Mouse (Mus musculus) erythroblast, embryonic 14.5 days (primary cell): ENCODE results near the gene Mapk12. TPM values are rescaled to one million over a fixed set of nuclear protein-coding genes. Genes with fewer than 3 reads are reported as not detected.

ENCODE experiments used
- H3K27me3 ChIP-seq: 2 replicates; pipeline ENCODE4 v1.6.1; 2012; ENCODE audit warnings: inconsistent platforms; ENCODE audit not compliant: control insufficient read depth
- H3K36me3 ChIP-seq: 2 replicates; pipeline ENCODE4 v1.6.1; 2012; ENCODE audit warnings: mild to moderate bottlenecking, inconsistent platforms; ENCODE audit not compliant: control insufficient read depth
- H3K4me1 ChIP-seq: 2 replicates; pipeline ENCODE4 v1.6.1; 2012; ENCODE audit warnings: inconsistent platforms; ENCODE audit not compliant: control insufficient read depth
- H3K4me3 ChIP-seq: replicated peaks from 2 replicates; pipeline ENCODE3; 2012; ENCODE audit warnings: moderate library complexity, mild to moderate bottlenecking, inconsistent platforms
- H3K9me3 ChIP-seq: 2 replicates; pipeline ENCODE4 v1.6.1; 2012; ENCODE audit warnings: low read length, inconsistent platforms, mixed read lengths; ENCODE audit not compliant: control insufficient read depth
- GATA1 ChIP-seq: IDR thresholded peaks from 2 replicates; pipeline ENCODE4 v1.6.1; 2012; ENCODE audit warnings: low read length, inconsistent platforms, mixed read lengths
- TAL1 ChIP-seq: IDR thresholded peaks from 3 replicates; pipeline ENCODE4 v1.6.1; 2012; ENCODE audit warnings: low read length, inconsistent platforms, mixed read lengths
- polyA plus RNA-seq: library from polyadenylated mRNA; stranded (reverse); fragments of >175 nt; gene quantifications from 2 replicates; pipeline ENCODE4 v1.2.3, GENCODE M21; 2012

The Mapk12 gene
- polyA plus RNA-seq, 1 experiment, result 0.02 TPM

DNA sequence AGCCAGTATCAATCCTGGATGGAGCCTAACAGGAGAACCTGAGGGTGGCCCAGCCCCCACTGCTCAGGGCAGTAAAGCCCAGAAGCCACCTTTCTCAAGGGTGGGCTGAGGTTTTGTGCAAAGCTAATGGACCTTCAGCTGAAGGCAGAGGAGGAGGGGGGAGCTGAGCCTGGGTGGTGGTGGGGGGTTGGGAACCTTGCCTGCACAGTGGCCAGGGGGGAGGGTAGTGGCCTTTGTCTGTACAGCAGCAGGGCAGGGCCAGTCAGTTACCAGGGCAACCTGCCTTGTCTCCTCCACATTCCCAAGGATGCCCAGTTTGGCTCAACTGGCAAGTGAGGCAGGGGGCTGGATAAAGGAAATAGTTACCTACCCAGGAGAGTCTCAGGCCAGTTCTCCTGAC is 11.8 kb upstream of the Mapk12 start:
- Histone ChIP-seq H3K4me1 (peaks cover 5% of the 10 kb centered on the region), H3K36me3 (peaks cover 16% of the 10 kb centered on the region), H3K4me3 (no peak overlapping the region), H3K27me3 (peaks cover 40% of the 10 kb centered on the region), H3K9me3 (peaks cover 3% of the 10 kb centered on the region; the same call in 1 of the 2 replicates)
- TF ChIP-seq TAL1 (no peak), GATA1 (no peak)

DNA sequence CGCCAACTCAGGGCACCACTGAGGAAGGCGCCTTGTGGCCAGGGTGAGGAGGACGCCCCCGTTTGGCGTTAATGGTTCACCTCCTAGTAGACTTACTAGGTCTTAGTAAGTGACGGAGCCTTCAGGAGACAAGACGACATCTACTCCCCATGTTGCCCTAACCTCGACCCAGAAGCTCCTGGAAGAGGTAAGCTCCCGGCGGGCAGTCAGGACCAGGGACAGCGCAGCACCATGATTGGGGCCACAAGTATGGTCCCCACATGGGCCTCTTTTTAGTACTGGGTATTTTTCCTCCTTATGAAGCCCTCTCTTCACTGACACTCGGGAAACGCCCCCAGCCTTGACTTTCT is 9.5 kb upstream of the Mapk12 start:
- Histone ChIP-seq H3K36me3 (no peaks in the 10 kb centered on the region; the same call in 1 of the 2 replicates), H3K27me3 (peaks cover 63% of the 10 kb centered on the region), H3K9me3 (peaks cover 3% of the 10 kb centered on the region; the same call in 1 of the 2 replicates), H3K4me3 (no peak overlapping the region), H3K4me1 (peaks cover 11% of the 10 kb centered on the region)
- no peak for TF ChIP-seq GATA1
- TF ChIP-seq TAL1, result no peak

DNA sequence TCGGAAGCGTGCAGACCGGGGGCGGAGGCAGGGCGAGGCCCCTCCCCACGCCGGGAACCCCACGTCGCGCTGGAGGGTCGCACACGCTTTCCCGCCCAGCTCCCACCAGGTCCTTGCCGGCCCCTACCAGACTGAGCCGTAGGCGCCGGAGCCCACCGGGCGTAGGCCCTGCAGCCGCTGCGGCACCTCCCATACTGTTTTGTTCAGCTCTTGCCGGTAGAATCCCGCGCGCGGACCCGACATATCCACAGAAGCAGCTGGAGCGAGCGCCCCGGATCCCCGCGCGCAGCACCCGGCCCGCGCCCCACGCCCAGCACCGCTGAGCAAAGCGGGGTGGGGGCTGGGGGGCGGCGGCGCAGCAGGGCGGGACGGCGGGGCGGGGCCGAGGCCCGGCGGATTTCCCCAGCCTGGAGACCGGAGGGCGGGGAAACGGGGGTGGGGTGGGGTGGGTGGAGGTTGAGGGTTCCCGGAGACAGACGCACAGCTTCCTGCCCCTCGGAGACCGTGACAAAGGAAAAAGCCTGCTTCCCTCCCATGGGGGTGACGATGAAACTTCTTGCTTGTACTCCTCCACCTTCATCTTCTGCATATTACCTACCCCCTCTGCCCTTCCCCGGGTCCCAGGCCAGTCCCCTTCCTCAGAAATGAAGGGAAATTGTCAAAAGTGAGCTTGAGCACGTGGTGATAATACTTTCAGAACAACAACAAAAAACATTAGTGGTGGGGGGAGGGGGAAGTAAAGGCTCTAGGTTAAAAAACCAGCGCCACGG is 9.0 kb upstream of the Mapk12 start, which contains the start of gene Mapk11:
Gene Mapk11, minus strand, starts transcription at position 358 of the 770 bp plus-strand sequence.
- H3K4me1 ChIP-seq, result peaks cover 11% of the 10 kb centered on the region

DNA sequence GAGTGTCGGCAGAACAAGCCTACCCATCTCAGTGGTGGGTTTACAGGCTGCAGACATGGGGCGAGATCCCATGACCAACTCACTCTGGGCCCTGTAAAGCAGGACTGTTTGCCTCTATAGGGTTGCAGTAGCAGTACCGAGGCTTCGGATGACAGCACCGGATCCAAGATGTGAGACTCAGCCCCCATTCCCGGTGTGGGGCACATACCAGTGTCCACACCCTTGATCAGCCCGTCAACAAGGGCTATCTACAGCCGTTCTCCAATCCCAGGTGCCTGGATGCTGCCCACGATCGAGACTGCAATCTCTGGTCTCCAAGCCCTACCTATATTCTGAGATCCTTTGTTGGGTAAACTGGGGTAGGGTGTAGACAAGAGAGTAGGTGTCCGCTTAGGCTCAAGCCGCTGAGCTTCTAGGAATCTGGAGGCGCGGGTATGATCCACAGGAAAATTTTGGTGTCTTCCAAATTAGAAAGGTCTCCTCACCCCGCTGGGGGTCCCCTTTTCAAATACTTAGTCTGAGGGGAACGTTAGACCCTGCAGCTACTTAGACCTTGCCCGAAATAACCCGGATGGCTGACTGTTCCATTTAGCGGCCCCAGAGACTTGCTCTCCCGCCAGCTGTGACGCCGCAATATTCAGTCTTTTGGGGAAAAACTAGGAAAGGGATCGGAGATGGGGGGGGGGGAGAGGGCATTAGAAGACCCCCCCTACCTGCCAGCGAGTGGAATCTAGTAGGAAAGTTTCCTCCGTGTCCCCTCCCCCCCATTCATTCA is 8.2 kb upstream of the Mapk12 start:
- TF ChIP-seq TAL1, result no peak
- TF ChIP-seq GATA1, result no peak
- Histone ChIP-seq H3K9me3 (peaks cover 3% of the 10 kb centered on the region; the same call in 1 of the 2 replicates), H3K27me3 (peaks cover 74% of the 10 kb centered on the region), H3K36me3 (no peaks in the 10 kb centered on the region), H3K4me1 (peaks cover 11% of the 10 kb centered on the region), H3K4me3 (peak overlapping the region; percentile 36)

More for the DNA sequence above, 9.0 kb upstream of the Mapk12 start, which contains the start of gene Mapk11:
- no peaks in the 10 kb centered on the region; the same call in 1 of the 2 replicates for H3K36me3 ChIP-seq
- TF ChIP-seq GATA1 (no peak), TAL1 (no peak)
- peak within 1 kb of the TSS; percentile 36 for H3K4me3 ChIP-seq
- H3K27me3 ChIP-seq, result peaks cover 68% of the 10 kb centered on the region
- H3K9me3 ChIP-seq, result peaks cover 3% of the 10 kb centered on the region; the same call in 1 of the 2 replicates

DNA sequence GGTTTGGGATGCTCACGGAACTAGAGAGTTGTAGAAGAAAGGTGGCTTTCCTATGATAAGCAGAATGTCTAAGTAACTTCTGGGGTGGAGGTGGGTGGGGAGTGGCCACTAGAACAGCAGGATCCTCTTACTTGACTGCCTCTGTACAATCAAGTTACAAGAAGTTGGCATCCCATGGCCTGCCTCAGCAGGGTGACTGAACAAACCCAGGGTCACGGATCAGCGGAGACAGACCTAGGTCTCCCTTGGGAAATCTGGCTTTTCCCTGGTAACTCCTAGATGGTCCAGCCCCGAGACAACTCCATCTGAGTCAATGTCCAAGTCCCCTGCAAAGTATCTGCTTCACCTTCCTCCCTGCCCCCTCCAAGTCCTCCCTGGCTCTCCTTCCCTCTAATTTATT is 7.4 kb upstream of the Mapk12 start:
- Histone ChIP-seq H3K4me1 (peaks cover 11% of the 10 kb centered on the region), H3K36me3 (no peaks in the 10 kb centered on the region), H3K9me3 (peaks cover 3% of the 10 kb centered on the region; the same call in 1 of the 2 replicates), H3K4me3 (no peak overlapping the region), H3K27me3 (peaks cover 82% of the 10 kb centered on the region)
- TF ChIP-seq TAL1 (no peak), GATA1 (no peak)

DNA sequence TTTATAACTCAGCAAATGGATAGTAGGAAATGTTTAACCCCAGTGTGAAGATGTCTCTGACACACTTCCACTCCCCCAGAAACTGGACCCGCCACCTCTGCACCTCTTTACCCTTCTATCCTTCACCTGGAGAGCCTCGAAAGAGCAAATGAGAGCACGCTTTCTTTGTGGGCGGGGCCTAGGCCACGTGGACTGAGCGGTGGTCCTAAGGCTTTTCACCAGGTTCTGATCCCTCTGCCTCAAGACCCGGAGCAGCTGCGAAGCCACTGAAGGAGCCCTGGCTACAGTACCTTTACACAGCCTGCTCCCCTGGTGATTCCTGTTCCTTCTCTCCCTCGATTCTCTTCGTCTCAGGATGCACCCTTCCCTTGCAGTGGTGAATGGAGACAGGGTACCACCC is 7.0 kb upstream of the Mapk12 start:
- H3K36me3 ChIP-seq, result no peaks in the 10 kb centered on the region
- peaks cover 3% of the 10 kb centered on the region; the same call in 1 of the 2 replicates for H3K9me3 ChIP-seq
- H3K27me3 ChIP-seq, result peaks cover 87% of the 10 kb centered on the region
- no peak overlapping the region for H3K4me3 ChIP-seq
- TF ChIP-seq TAL1 (no peak), GATA1 (no peak)
- peaks cover 11% of the 10 kb centered on the region for H3K4me1 ChIP-seq

DNA sequence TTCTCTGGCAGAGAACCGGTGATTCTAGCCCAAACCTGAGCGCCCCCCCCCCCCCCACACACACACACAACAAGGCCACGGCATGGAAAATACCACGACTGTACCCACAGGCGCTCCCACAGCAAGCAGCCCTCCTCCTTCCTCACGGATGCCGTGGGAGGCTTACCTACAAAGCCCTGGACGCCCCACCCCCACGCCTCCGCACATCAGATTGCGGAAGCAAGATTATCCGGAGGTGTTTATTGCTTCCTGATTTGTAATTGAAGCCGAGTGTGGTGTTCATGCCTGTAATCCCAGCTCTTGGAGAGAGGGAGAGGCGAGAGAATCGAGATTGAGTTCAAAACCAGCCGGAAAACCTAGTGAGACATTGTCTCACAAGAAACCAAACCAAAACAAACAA is 6.5 kb upstream of the Mapk12 start:
- Histone ChIP-seq H3K4me1 (peaks cover 11% of the 10 kb centered on the region), H3K36me3 (no peaks in the 10 kb centered on the region), H3K4me3 (no peak overlapping the region), H3K27me3 (peaks cover 88% of the 10 kb centered on the region), H3K9me3 (peaks cover 3% of the 10 kb centered on the region; the same call in 1 of the 2 replicates)
- TF ChIP-seq TAL1, result no peak
- no peak for TF ChIP-seq GATA1

DNA sequence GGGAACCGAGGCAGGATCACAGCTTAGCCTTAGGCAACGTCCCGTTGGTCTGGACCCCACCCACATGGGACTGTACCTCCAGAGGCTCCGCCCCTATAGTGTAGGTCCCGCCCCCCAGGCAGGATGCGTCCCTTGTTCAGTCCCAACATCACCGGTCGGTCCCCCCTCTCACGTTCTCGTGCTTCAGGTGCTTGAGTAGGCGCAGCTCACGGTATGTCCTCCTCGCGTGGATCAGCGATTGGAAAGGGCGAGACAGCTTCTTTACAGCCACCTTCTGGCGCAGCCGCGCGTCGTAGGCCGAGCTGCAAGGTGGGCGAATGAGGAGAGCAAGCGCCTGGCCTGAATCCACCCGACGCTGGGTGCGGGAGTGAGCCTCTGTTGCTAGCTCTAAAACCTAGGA is 6.0 kb upstream of the Mapk12 start:
- Histone ChIP-seq H3K4me3 (no peak overlapping the region), H3K9me3 (peaks cover 3% of the 10 kb centered on the region; the same call in 1 of the 2 replicates), H3K36me3 (no peaks in the 10 kb centered on the region), H3K4me1 (peaks cover 11% of the 10 kb centered on the region), H3K27me3 (peaks cover 93% of the 10 kb centered on the region)
- TF ChIP-seq TAL1 (no peak), GATA1 (no peak)

DNA sequence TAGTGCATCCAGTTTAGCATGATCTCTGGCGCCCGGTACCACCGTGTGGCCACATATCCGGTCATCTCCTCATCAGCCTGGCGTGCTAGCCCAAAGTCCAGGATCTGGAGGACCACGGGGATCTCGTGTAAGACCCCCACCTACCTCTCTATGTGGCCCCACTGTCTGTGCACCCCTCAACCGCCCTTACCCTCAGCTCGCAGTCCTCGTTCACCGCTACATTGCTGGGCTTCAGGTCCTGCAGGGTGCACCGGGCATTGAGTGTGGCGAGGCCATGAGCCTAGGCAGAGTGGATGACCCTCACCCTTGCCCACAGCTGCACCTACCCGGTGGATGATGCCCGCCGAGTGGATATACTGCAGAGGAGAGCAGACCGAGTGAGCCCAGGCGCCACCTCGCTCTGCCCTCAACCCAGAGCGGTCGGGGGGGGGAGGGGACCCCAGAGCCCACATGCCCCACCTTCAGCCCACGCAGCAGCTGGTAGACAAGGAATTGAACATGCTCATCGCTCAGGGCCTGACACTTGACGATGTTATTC is 5.4 kb upstream of the Mapk12 start:
- peaks cover 98% of the 10 kb centered on the region for H3K27me3 ChIP-seq
- peaks cover 3% of the 10 kb centered on the region; the same call in 1 of the 2 replicates for H3K9me3 ChIP-seq
- no peak overlapping the region for H3K4me3 ChIP-seq
- H3K36me3 ChIP-seq, result no peaks in the 10 kb centered on the region
- TF ChIP-seq TAL1, result no peak
- no peak for TF ChIP-seq GATA1
- H3K4me1 ChIP-seq, result peaks cover 11% of the 10 kb centered on the region
